7 mouse cellular contexts compared by ENCODE assay signal in genomic region chr2:93046509-93046835, GRCm38 (mm10). TPM values are rescaled to one million over a fixed set of nuclear protein-coding genes. Genes with fewer than 3 reads are reported as not detected.
A peak's percentile ranks its signal among the peaks of the same experiment; 100 is the strongest.
DNase-seq lines count a peak whose midpoint lies in the region; ATAC-seq and TF ChIP-seq lines count a peak whose summit lies in the region.

No protein-coding gene starts in this region.

- H3K27ac ChIP-seq in lung, postnatal 0 days (ENCODE audit: low read length) = peak overlapping the region; percentile 96
- peak overlapping the region; percentile 98 for H3K27ac ChIP-seq in forebrain, embryonic 10.5 days
- H3K27ac ChIP-seq in limb, embryonic 11.5 days (replicated peaks; ENCODE audit: low read depth, low read length) = peak overlapping the region; percentile 97
- no peak overlapping the region for H3K27ac ChIP-seq in small intestine, adult 2 months (ENCODE audit: insufficient read depth, low read depth, low read length)

- peak overlapping the region; percentile 96; the same call in 1 of the 2 replicates for H3K9ac ChIP-seq in lung, postnatal 0 days (replicated peaks; ENCODE audit: low read depth)
- H3K9ac ChIP-seq in limb, embryonic 11.5 days (ENCODE audit: low read length) = peak overlapping the region; percentile 98

- peak overlapping the region; percentile 88 for H3K4me3 ChIP-seq in lung, postnatal 0 days (ENCODE audit: low read depth, low read length)
- H3K4me3 ChIP-seq in forebrain, embryonic 10.5 days = peak overlapping the region; percentile 80
- H3K4me3 ChIP-seq in limb, embryonic 11.5 days (ENCODE audit: low read depth, low read length) = peak overlapping the region; percentile 74
- peak overlapping the region; percentile 71 for H3K4me3 ChIP-seq in small intestine, adult 2 months (ENCODE audit: low read depth, low read length)

- ATAC-seq in lung, postnatal 0 days = no peak
- no peak for ATAC-seq in limb, embryonic 11.5 days (ENCODE audit: insufficient number of reproducible peaks, low FRiP score, low TSS enrichment, low read depth)

- no peak for DNase-seq in lung, postnatal 0 days (ENCODE audit: low spot score)
- DNase-seq in lung, postnatal 25 days (ENCODE audit: low spot score) = no peak
- no peak for DNase-seq in forebrain, embryonic 10.5 days (ENCODE audit: extremely low spot score, low spot score)
- DNase-seq in limb, embryonic 11.5 days (ENCODE audit: low spot score) = no peak
- no peak for DNase-seq in spleen, adult 18-20 months
- DNase-seq in B cell, adult 2 months = no peak

- 10% methylated on average over 5 of the region's 5 CpGs for WGBS in lung, postnatal 0 days
- WGBS in forebrain, embryonic 10.5 days = 26% methylated on average over 5 of the region's 5 CpGs
- 19% methylated on average over 5 of the region's 5 CpGs for WGBS in limb, embryonic 11.5 days
- WGBS in small intestine, adult 2 months = 4% methylated on average over 5 of the region's 5 CpGs

- TF ChIP-seq POLR2A in small intestine, adult 2 months (IDR thresholded peaks at IDR 0.05; ENCODE audit: low read depth, low read length) = no peak

- no peaks in the 10 kb centered on the region for H3K27me3 ChIP-seq in lung, postnatal 0 days (replicated peaks; ENCODE audit: insufficient read depth, low read length)
- peaks cover 35% of the 10 kb centered on the region for H3K27me3 ChIP-seq in forebrain, embryonic 10.5 days (ENCODE audit: poor library complexity, severe bottlenecking)
- no peaks in the 10 kb centered on the region for H3K27me3 ChIP-seq in limb, embryonic 11.5 days (ENCODE audit: control insufficient read depth, insufficient read depth, low read length)
- no peaks in the 10 kb centered on the region for H3K27me3 ChIP-seq in small intestine, adult 2 months (ENCODE audit: control insufficient read depth, insufficient read depth, low read length)

- no peak for TF ChIP-seq EP300 in lung, postnatal 0 days (IDR thresholded peaks at IDR 0.05)

- TF ChIP-seq CTCF in lung, postnatal 0 days (IDR thresholded peaks at IDR 0.05) = no peak
- TF ChIP-seq CTCF in small intestine, adult 2 months (IDR thresholded peaks at IDR 0.05; ENCODE audit: extremely low read depth, insufficient read length, insufficient replicate concordance, low read depth, low read length) = no peak

- no peaks in the 10 kb centered on the region for H3K36me3 ChIP-seq in lung, postnatal 0 days (ENCODE audit: insufficient read depth, low read length)
- no peaks in the 10 kb centered on the region for H3K36me3 ChIP-seq in forebrain, embryonic 10.5 days (replicated peaks)
- H3K36me3 ChIP-seq in limb, embryonic 11.5 days (ENCODE audit: control insufficient read depth, insufficient read depth, low read length) = no peaks in the 10 kb centered on the region
- H3K36me3 ChIP-seq in small intestine, adult 2 months (ENCODE audit: control insufficient read depth, insufficient read depth, low read length) = no peaks in the 10 kb centered on the region

- no peaks in the 10 kb centered on the region for H3K9me3 ChIP-seq in lung, postnatal 0 days (ENCODE audit: low read length)
- no peaks in the 10 kb centered on the region for H3K9me3 ChIP-seq in forebrain, embryonic 10.5 days
- no peaks in the 10 kb centered on the region for H3K9me3 ChIP-seq in limb, embryonic 11.5 days (ENCODE audit: control insufficient read depth, low read length)

- peaks cover 20% of the 10 kb centered on the region; the same call in 1 of the 2 replicates for H3K4me1 ChIP-seq in lung, postnatal 0 days (ENCODE audit: insufficient read depth, low read depth, low read length)
- peaks cover 43% of the 10 kb centered on the region for H3K4me1 ChIP-seq in forebrain, embryonic 10.5 days
- peaks cover 15% of the 10 kb centered on the region for H3K4me1 ChIP-seq in limb, embryonic 11.5 days (ENCODE audit: control insufficient read depth, insufficient read depth, low read length)
- no peaks in the 10 kb centered on the region for H3K4me1 ChIP-seq in small intestine, adult 2 months (ENCODE audit: control insufficient read depth, insufficient read depth, insufficient read length, low read length)

- H3K4me2 ChIP-seq in lung, postnatal 0 days (replicated peaks; ENCODE audit: low read depth, low read length) = peak overlapping the region; percentile 66
- peak overlapping the region; percentile 77 for H3K4me2 ChIP-seq in limb, embryonic 11.5 days (ENCODE audit: low read depth, severe bottlenecking)

RNA-seq across cellular contexts. Expression of gene Prdm11, which starts 0.5 kb away (rescaled TPM):
- polyA plus RNA-seq in lung, postnatal 0 days (2015; fragmentation: Nextera tagmentation; extraction: Ambion mirVana) = 3.7 and 4.5 TPM in 2 replicates
- polyA plus RNA-seq in forebrain, embryonic 10.5 days (2016; fragmentation: Nextera tagmentation; extraction: Ambion mirVana) = 1.7 and 2.0 TPM in 2 replicates
- 2.4 and 2.6 TPM in 2 replicates for polyA plus RNA-seq in limb, embryonic 11.5 days (2014; fragmentation: Nextera tagmentation; extraction: Ambion mirVana)
- 1.7 and 2.6 TPM in 2 replicates for polyA plus RNA-seq in small intestine, adult 2 months (2012; rRNA removed)
